Mouse (Mus musculus): ENCODE data around the gene Tmem151a.

DNA sequence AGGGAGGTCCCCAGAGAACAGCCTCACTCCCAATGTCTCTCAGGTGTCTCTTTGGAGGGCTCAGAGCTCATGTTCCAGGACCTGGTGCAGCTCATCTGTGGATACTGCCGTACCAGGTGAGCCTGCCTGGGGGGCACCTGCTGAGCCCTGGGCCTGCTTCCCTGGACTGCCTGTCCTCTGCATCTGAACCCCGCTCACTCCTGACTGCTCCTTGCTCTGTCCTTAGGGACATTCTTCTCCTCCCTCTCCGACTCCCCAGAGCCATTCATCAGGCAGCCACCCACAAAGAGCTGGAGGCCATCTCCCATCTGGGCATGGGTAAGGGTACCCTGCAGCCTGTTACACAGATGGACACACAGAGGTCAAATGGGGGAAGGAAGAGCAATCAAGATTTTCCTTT lies 33.8 kb downstream of the Tmem151a start:
- TF ChIP-seq POLR2A (IDR thresholded peaks at IDR 0.05; ENCODE audit: extremely low read depth, insufficient read depth, low read length) (no peak), CTCF (IDR thresholded peaks at IDR 0.05; ENCODE audit: extremely low read depth, insufficient read depth, low read length) (no peak)

Measured in cortical plate, adult 2 months (tissue).